Mouse (Mus musculus): ENCODE data around the gene Zfp688.
"Not testable (repeated sequence)": the region's sequence is repeated elsewhere in the genome, so short reads cannot be mapped to it uniquely, and the experiment has no call there.

GRCm38 (mm10) chr7:127404101-127404500, 17.8 kb downstream of the Zfp688 start:
- not testable (repeated sequence) for TF ChIP-seq CTCF, POLR2A (IDR thresholded peaks at IDR 0.05; ENCODE audit: extremely low read depth, insufficient read depth, low read length)

All from cortical plate, adult 2 months (tissue).